Mouse (Mus musculus) stomach, postnatal 0 days (tissue): Measurements from ENCODE around the gene Gm10160. TPM values are rescaled to one million over a fixed set of nuclear protein-coding genes. Genes with fewer than 3 reads are reported as not detected.

Experiments used
- ATAC-seq: fragments of 200-750 bp; cut with Nextera tagmentation; 2 replicates; pipeline ENCODE4 v1.8.0; 2017; ENCODE audit not compliant: low FRiP score, low TSS enrichment
- DNase-seq: peaks from one replicate; pipeline ENCODE4 v3.0.0-alpha.2; 2016; ENCODE audit warnings: low spot score
- H3K27ac ChIP-seq: fragments of 300-500 bp; sonication (generic); replicated peaks from 2 replicates; pipeline ENCODE4 v1.5.1; 2014; ENCODE audit warnings: mild to moderate bottlenecking, control low read depth
- H3K27me3 ChIP-seq: fragments of 300-500 bp; sonication (generic); 2 replicates; pipeline ENCODE4 v1.6.1; 2014; ENCODE audit warnings: low read length; ENCODE audit not compliant: control insufficient read depth, insufficient read depth
- H3K36me3 ChIP-seq: fragments of 300-500 bp; sonication (generic); 2 replicates; pipeline ENCODE4 v1.6.1; 2014; ENCODE audit warnings: low read length, mixed read lengths; ENCODE audit not compliant: control insufficient read depth, insufficient read depth
- H3K4me1 ChIP-seq: fragments of 300-500 bp; sonication (generic); replicated peaks from 2 replicates; pipeline ENCODE4 v1.6.1; 2014; ENCODE audit warnings: antibody characterized with exemption; ENCODE audit not compliant: control insufficient read depth, insufficient read depth
- H3K4me2 ChIP-seq: fragments of 300-500 bp; sonication (generic); replicated peaks from 2 replicates; pipeline ENCODE4 v1.6.1; 2014; ENCODE audit warnings: low read depth, mild to moderate bottlenecking, control low read depth, moderate library complexity
- H3K4me3 ChIP-seq: fragments of 300-500 bp; sonication (generic); 2 replicates; pipeline ENCODE4 v1.5.1; 2014; ENCODE audit warnings: low read depth, low read length, control low read depth
- H3K9ac ChIP-seq: fragments of 300-500 bp; sonication (generic); 2 replicates; pipeline ENCODE4 v1.6.1; 2014; ENCODE audit warnings: mild to moderate bottlenecking, low read length, control low read depth, mixed read lengths
- H3K9me3 ChIP-seq: fragments of 300-500 bp; sonication (generic); 2 replicates; pipeline ENCODE4 v1.6.1; 2016; ENCODE audit warnings: low read length; ENCODE audit not compliant: control insufficient read depth
- CTCF ChIP-seq: IDR thresholded peaks from 2 replicates; pipeline ENCODE4 v1.5.1; 2016; ENCODE audit warnings: antibody characterized with exemption, low read depth, mild to moderate bottlenecking, moderate library complexity
- EP300 ChIP-seq: optimal IDR thresholded peaks from 2 replicates; pipeline ENCODE3; 2016; ENCODE audit warnings: antibody characterized with exemption
- WGBS: fragments of 180-500 bp; shearing (Covaris S2); extraction: QIAGEN DNeasy Blood & Tissue Kit; methylation state at CpG from one replicate; pipeline ENCODE4 v1.1.7; 2014; 5-methylcytosine and 5-hydroxymethylcytosine counted together
- polyA plus RNA-seq: library from polyadenylated mRNA; unstranded; fragments of >200 nt; fragmentation: Nextera tagmentation; extraction: Ambion mirVana; gene quantifications from 2 replicates; pipeline ENCODE4 v1.2.1, GENCODE M21; 2015

The Gm10160 gene
- polyA plus RNA-seq, 1 experiment from 2014 or later: not detected

DNA sequence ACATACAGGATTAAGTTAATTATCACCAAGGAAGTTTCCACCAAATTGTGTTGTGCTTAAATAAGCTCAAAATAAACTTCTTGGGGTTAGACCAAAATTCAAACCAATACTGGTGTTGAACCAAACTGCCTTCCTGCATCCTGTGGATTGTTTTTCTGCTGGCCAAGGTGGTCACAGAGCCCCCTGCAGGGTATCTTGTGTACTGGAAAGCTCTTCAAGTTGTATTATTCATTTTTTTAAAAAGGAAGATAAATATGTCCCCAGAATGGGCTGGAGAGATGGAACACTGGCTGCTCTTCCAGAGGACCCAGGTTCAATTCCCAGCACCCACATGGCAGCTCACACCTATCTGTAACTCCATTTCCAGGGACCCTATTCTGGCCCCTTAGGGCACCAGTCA is 20.7 kb downstream of the Gm10160 start:
- H3K9ac ChIP-seq: no peak overlapping the region
- no peak overlapping the region for H3K27ac ChIP-seq
- no peaks in the 10 kb centered on the region for H3K36me3 ChIP-seq
- H3K9me3 ChIP-seq: no peaks in the 10 kb centered on the region
- H3K4me1 ChIP-seq: no peaks in the 10 kb centered on the region
- no peak overlapping the region for H3K4me3 ChIP-seq
- H3K27me3 ChIP-seq: no peaks in the 10 kb centered on the region
- DNase-seq: no peak
- no peak for ATAC-seq
- H3K4me2 ChIP-seq: no peak overlapping the region
- TF ChIP-seq CTCF: peak; percentile 38
- TF ChIP-seq EP300: no peak

DNA sequence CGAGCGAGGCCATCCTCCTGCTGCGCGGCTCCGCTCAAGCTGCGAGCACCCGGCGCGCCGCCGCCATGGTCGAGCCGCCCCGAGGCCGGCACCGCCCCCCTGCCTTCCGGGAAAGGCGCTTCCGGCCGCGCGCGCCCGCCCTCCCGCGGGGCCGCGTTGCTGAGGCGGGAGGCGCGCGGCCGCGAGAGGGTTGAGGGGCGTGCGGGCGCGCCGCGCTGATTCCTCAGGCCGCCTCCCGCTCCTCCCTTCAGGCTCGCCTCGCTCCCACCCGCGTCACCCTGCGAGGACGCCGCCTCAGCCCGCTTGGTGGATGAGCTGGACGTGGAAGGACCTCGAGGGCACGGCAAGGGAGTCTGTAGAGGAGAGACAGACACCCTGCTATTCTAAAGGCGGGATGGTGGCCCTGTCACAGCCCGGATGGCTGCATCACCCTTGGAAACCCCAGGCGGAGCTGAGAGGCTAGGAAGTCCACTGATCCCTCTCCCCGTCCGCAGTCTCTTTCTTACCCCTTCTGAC is 26.2 kb downstream of the Gm10160 start, which contains the start of gene Btbd1:
Btbd1 (minus strand) TSS at position 53 of the 516 bp plus-strand sequence.
- under 1% methylated on average over 39 of the region's 58 CpGs for WGBS

DNA sequence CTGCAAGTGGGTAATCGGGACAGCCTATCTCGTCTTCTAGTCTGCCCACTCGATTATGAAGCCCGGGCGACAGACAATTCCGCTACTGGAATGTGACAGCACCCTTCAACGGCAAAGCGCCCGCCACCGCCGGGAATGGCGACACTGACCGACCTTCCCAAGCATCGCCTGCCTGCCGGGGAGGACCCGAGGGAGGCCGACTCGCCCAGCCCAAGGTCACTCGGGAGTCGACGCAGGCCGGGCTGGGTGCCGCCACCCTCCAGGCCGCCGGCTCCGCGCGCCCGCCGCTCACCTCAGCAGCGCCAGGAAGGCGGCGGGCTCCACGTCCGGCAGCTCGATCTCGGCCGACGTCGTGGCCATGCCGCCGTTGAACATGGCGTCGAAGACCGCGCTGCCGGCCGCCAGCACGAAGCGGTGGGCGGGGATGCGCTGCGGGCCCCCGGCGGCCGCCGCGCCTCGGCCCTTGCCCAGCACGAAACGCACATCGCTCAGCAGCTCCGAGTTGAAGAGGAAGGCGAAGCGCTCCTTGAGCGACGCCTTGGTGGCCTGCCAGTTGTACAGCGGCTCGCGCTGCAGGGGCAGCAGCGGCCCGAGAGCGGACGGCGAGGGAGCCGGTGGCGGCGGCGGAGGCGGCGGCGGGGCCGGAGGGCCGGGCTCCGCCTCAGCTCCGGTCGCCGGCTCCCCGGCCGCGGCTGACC is 26.8 kb downstream of the Gm10160 start:
- H3K36me3 ChIP-seq: no peaks in the 10 kb centered on the region
- WGBS: 0% methylated on average over 68 of the region's 91 CpGs

More for the DNA sequence above, 26.2 kb downstream of the Gm10160 start, which contains the start of gene Btbd1:
- TF ChIP-seq EP300 (no peak), CTCF (peak; percentile 5; the same call in 1 of the 2 replicates)
- DNase-seq: peak; percentile 87
- peak; percentile 94 for ATAC-seq
- peak within 1 kb of the TSS; percentile 83 for H3K4me3 ChIP-seq
- peaks cover 6% of the 10 kb centered on the region for H3K4me1 ChIP-seq
- H3K9ac ChIP-seq: peak within 1 kb of the TSS; percentile 84
- H3K4me2 ChIP-seq: peak within 1 kb of the TSS; percentile 71
- H3K9me3 ChIP-seq: no peaks in the 10 kb centered on the region
- no peaks in the 10 kb centered on the region for H3K36me3 ChIP-seq
- peak within 1 kb of the TSS; percentile 94 for H3K27ac ChIP-seq
- H3K27me3 ChIP-seq: no peaks in the 10 kb centered on the region

DNA sequence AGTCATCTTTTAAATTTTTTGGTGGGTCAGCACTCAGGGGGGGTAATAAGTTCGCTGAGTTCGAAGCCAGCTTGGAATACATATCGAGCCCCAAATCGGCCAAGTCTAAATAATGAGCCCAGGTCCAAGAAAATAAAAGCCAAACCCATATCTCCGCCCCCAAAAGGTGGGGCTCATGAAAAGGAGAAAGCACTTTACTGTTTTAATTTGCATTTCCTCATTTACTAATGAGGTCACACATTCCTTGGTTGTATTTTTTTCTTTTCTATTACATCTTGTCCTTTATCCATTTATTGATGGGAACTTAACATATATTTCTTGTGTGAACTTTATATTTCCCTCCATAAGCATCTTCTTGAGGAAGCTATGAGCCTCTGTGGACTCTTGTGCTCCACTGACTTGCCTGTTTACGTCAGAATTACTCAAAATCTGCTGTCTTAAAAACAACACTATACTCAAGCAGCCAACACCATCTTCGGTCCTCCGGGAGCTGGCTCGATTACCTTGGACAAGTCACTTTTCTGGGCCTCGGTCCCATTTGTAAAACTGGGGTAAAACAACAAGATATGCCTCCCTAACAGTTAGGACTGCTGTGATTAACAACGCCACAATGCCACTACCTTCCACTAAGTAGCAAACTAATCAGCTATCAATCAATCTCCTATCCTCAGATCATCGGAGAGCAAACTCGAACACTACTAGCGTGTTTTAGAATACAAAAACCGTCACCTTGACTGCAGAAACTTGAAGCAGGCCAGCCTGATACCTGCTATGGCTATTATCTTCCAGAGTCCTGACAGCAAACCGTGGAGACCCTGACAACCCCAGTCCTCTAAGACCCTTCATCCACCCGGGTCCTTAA is 27.6 kb downstream of the Gm10160 start:
- Histone ChIP-seq H3K4me1 (peaks cover 6% of the 10 kb centered on the region), H3K4me3 (peak overlapping the region; percentile 83), H3K9ac (peak overlapping the region; percentile 84), H3K36me3 (no peaks in the 10 kb centered on the region), H3K27ac (peak overlapping the region; percentile 94; the same call in 1 of the 2 replicates), H3K4me2 (peak overlapping the region; percentile 71), H3K9me3 (no peaks in the 10 kb centered on the region), H3K27me3 (no peaks in the 10 kb centered on the region)
- 19% methylated on average over 17 of the region's 17 CpGs for WGBS
- ATAC-seq (no peak), DNase-seq (no peak)
- TF ChIP-seq CTCF (no peak), EP300 (no peak)

More for the DNA sequence above, 26.8 kb downstream of the Gm10160 start:
- peak overlapping the region; percentile 71 for H3K4me2 ChIP-seq
- peak; percentile 68 for DNase-seq
- no peaks in the 10 kb centered on the region for H3K27me3 ChIP-seq
- H3K9ac ChIP-seq: peak overlapping the region; percentile 84
- H3K9me3 ChIP-seq: no peaks in the 10 kb centered on the region
- H3K4me3 ChIP-seq: peak overlapping the region; percentile 83
- peaks cover 6% of the 10 kb centered on the region for H3K4me1 ChIP-seq
- TF ChIP-seq CTCF (no peak), EP300 (no peak)
- H3K27ac ChIP-seq: peak overlapping the region; percentile 94
- peak; percentile 75 for ATAC-seq

DNA sequence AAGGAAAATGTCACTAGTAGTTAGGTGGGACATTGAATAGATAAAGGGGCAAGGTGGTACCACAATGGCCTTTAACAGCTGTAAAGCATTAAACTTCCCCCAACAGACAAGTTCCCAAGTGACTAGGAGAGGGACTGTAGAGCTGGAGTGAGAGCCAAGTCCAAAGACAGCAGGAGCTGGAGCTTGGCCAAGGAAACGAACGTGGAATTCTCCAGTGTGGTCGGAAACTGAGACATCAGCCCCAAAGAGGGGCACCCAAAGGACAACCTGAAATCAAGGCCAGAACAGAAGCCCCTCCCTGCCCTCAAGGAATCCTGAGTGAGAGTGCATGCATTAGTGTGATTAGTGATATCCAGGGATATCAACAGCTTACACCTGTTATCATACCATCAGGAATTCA is 30.2 kb downstream of the Gm10160 start:
- ATAC-seq (no peak), DNase-seq (no peak)
- no peak overlapping the region for H3K4me3 ChIP-seq
- no peaks in the 10 kb centered on the region for H3K9me3 ChIP-seq
- no peak overlapping the region for H3K27ac ChIP-seq
- H3K36me3 ChIP-seq: no peaks in the 10 kb centered on the region
- WGBS: 4% methylated on average over 3 of the region's 3 CpGs
- TF ChIP-seq EP300 (no peak), CTCF (no peak)
- peaks cover 6% of the 10 kb centered on the region for H3K4me1 ChIP-seq
- no peaks in the 10 kb centered on the region for H3K27me3 ChIP-seq
- H3K9ac ChIP-seq: no peak overlapping the region
- H3K4me2 ChIP-seq: peak overlapping the region; percentile 4; the same call in 1 of the 2 replicates
